Mouse (Mus musculus) CD4-positive, CD25-positive, alpha-beta regulatory T cell, adult 4 months (primary cell): ENCODE results near the gene Apon. TPM values are rescaled to one million over a fixed set of nuclear protein-coding genes. Genes with fewer than 3 reads are reported as not detected.
"Not testable (repeated sequence)": the region's sequence is repeated elsewhere in the genome, so short reads cannot be mapped to it uniquely, and the experiment has no call there.

ENCODE experiments used
- ATAC-seq: one replicate; pipeline ENCODE4 v1.8.0; 2017
- polyA plus RNA-seq, 2 experiments: library from polyadenylated mRNA; unstranded; fragments of 100-300 nt; shearing (Covaris generic); gene quantifications; one replicate each; pipeline ENCODE4 v1.2.1; 2017

Gene Apon
- polyA plus RNA-seq, 2 experiments from 2014 or later = not detected

GRCm38 (mm10) chr10:128236321-128236720 lies 17.6 kb upstream of the Apon start:
- no peak for ATAC-seq

- ATAC-seq = no peak
Measured at GRCm38 (mm10) chr10:128237807-128238480, 16.0 kb upstream of the Apon start.

- ATAC-seq = no peak
Measured at GRCm38 (mm10) chr10:128239140-128239539, 14.8 kb upstream of the Apon start.

GRCm38 (mm10) chr10:128240131-128240530 lies 13.8 kb upstream of the Apon start:
- no peak for ATAC-seq

- ATAC-seq = no peak
Measured at GRCm38 (mm10) chr10:128243252-128243651, 10.6 kb upstream of the Apon start.

GRCm38 (mm10) chr10:128244121-128244520 lies 9.8 kb upstream of the Apon start:
- no peak for ATAC-seq

GRCm38 (mm10) chr10:128247020-128247732 lies 6.7 kb upstream of the Apon start:
- no peak for ATAC-seq

GRCm38 (mm10) chr10:128250565-128250964 lies 3.3 kb upstream of the Apon start:
- ATAC-seq = no peak

GRCm38 (mm10) chr10:128255925-128256324 lies 2.0 kb downstream of the Apon start:
- ATAC-seq = no peak

GRCm38 (mm10) chr10:128256328-128256727 lies 2.4 kb downstream of the Apon start:
- ATAC-seq = no peak

- ATAC-seq = no peak
Measured at GRCm38 (mm10) chr10:128258953-128259352, 5.1 kb downstream of the Apon start.

GRCm38 (mm10) chr10:128259946-128260345 lies 6.0 kb downstream of the Apon start:
- ATAC-seq = no peak

- not testable (repeated sequence) for ATAC-seq
Measured at GRCm38 (mm10) chr10:128260376-128260775, 6.5 kb downstream of the Apon start.

- no peak for ATAC-seq
Measured at GRCm38 (mm10) chr10:128262300-128262699, 8.4 kb downstream of the Apon start.

- ATAC-seq = no peak
Measured at GRCm38 (mm10) chr10:128263393-128264310, 9.8 kb downstream of the Apon start.

GRCm38 (mm10) chr10:128268371-128268770 lies 14.5 kb downstream of the Apon start, which contains the start of gene Apof:
Gene Apof (plus strand): TSS chr10:128268671.
- no peak for ATAC-seq

GRCm38 (mm10) chr10:128269206-128269910 lies 15.5 kb downstream of the Apon start:
- ATAC-seq = no peak

- peak; percentile 100 for ATAC-seq
Measured at GRCm38 (mm10) chr10:128270287-128270841, 16.5 kb downstream of the Apon start, which contains the start of gene Stat2. Gene Stat2 (plus strand): TSS chr10:128270559.

- ATAC-seq = no peak
Measured at GRCm38 (mm10) chr10:128270866-128271265, 17.0 kb downstream of the Apon start.

- no peak for ATAC-seq
Measured at GRCm38 (mm10) chr10:128271883-128272282, 18.0 kb downstream of the Apon start.

- ATAC-seq = not testable (repeated sequence)
Measured at GRCm38 (mm10) chr10:128272819-128273439, 19.0 kb downstream of the Apon start.
